Mouse (Mus musculus) embryonic facial prominence, embryonic 13.5 days (tissue): ENCODE data around the gene Dnmbp. TPM values are rescaled to one million over a fixed set of nuclear protein-coding genes. Genes with fewer than 3 reads are reported as not detected.

Source experiments
- ATAC-seq: fragments of 200-750 bp; cut with Nextera tagmentation; 2 replicates; pipeline ENCODE4 v1.8.0; 2017; ENCODE audit warnings: low read depth; ENCODE audit not compliant: insufficient number of reproducible peaks, insufficient read depth, low FRiP score, low TSS enrichment
- H3K27ac ChIP-seq: fragments of 300-500 bp; sonication (generic); 2 replicates; pipeline ENCODE4 v1.5.1; 2015; ENCODE audit warnings: moderate library complexity, mild to moderate bottlenecking, inconsistent platforms
- H3K27me3 ChIP-seq: fragments of 300-500 bp; sonication (generic); 2 replicates; pipeline ENCODE4 v1.6.1; 2015; ENCODE audit warnings: mild to moderate bottlenecking, inconsistent platforms
- H3K36me3 ChIP-seq: fragments of 300-500 bp; sonication (generic); 2 replicates; pipeline ENCODE4 v1.6.1; 2015; ENCODE audit warnings: mild to moderate bottlenecking, inconsistent platforms
- H3K4me1 ChIP-seq: fragments of 300-500 bp; sonication (generic); 2 replicates; pipeline ENCODE4 v1.6.1; 2015; ENCODE audit warnings: inconsistent platforms
- H3K4me2 ChIP-seq: fragments of 300-500 bp; sonication (generic); 2 replicates; pipeline ENCODE4 v1.6.1; 2015; ENCODE audit warnings: moderate library complexity, mild to moderate bottlenecking, inconsistent platforms
- H3K4me3 ChIP-seq: fragments of 300-500 bp; sonication (generic); 2 replicates; pipeline ENCODE4 v1.5.1; 2015; ENCODE audit warnings: mild to moderate bottlenecking, inconsistent platforms
- H3K9ac ChIP-seq: fragments of 300-500 bp; sonication (generic); 2 replicates; pipeline ENCODE4 v1.6.1; 2015; ENCODE audit warnings: mild to moderate bottlenecking, inconsistent platforms
- H3K9me3 ChIP-seq: fragments of 300-500 bp; sonication (generic); 2 replicates; pipeline ENCODE4 v1.6.1; 2016; ENCODE audit warnings: inconsistent platforms
- WGBS: fragments of 180-500 bp; shearing (Covaris S2); methylation state at CpG from one replicate; pipeline ENCODE4 v1.1.7; 2015; ENCODE audit warnings: mixed read lengths; 5-methylcytosine and 5-hydroxymethylcytosine counted together
- polyA plus RNA-seq: library from polyadenylated mRNA; unstranded; fragments of >200 nt; fragmentation: Nextera tagmentation; extraction: Ambion mirVana; gene quantifications from 2 replicates; pipeline ENCODE4 v1.2.1, GENCODE M21; 2015

Gene Dnmbp
- polyA plus RNA-seq, 1 experiment from 2014 or later = 19.9 TPM

DNA sequence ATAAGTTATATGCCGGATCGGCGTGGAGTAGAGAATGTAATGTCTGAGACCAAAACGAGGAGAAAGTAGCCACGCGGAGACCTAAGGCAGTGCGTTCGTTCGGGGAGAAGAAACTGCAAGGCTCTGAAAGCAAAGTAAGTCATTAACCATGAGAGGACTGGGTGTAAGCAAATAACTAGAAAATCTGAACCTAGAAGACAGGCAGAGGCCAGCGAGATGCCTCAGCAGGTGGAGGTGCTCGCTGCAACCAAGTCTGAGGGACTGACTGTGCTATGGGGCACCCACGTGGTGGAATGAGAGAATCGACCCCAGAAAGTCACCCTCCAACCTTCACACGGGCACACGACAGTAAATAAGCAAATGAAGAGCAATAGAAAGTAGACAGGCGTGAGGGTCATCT lies 3.1 kb upstream of the Dnmbp start:
- no peak for ATAC-seq
- Histone ChIP-seq H3K4me3 (no peak overlapping the region), H3K9me3 (no peaks in the 10 kb centered on the region), H3K36me3 (no peaks in the 10 kb centered on the region), H3K4me1 (peaks cover 14% of the 10 kb centered on the region), H3K27me3 (no peaks in the 10 kb centered on the region), H3K27ac (no peak overlapping the region), H3K9ac (no peak overlapping the region), H3K4me2 (no peak overlapping the region)
- 80% methylated on average over 16 of the region's 16 CpGs for WGBS

- Histone ChIP-seq H3K4me1 (peaks cover 14% of the 10 kb centered on the region), H3K4me3 (peak overlapping the region; percentile 76), H3K27me3 (no peaks in the 10 kb centered on the region), H3K4me2 (peak overlapping the region; percentile 74), H3K36me3 (no peaks in the 10 kb centered on the region), H3K27ac (no peak overlapping the region), H3K9ac (peak overlapping the region; percentile 85), H3K9me3 (no peaks in the 10 kb centered on the region)
- ATAC-seq = no peak
- WGBS = 22% methylated on average over 16 of the region's 16 CpGs
Measured at GRCm38 (mm10) chr19:43939171-43939768, 721 bp downstream of the Dnmbp start.

DNA sequence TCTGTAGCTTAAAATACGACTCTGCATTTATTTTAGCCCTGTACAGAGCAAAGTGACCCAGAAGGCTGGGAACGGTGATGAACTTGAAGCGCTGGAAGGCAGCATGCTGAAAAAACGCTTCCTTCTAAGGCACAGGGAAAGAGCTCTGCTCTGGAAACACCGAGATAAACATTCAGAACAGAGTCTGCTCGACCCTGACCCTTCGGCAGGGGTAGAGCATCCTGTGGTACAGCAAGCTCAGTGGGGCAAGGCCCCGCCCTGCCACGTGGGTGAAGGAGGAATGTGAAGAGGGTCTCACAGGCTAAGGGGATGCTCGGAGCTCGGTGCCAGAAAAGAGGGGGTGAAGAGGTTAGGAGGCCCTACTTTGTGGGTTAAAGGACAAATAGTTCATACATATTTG lies 1.6 kb downstream of the Dnmbp start:
- H3K4me2 ChIP-seq = peak overlapping the region; percentile 74
- H3K4me1 ChIP-seq = peaks cover 14% of the 10 kb centered on the region
- 27% methylated on average over 11 of the region's 11 CpGs for WGBS
- H3K36me3 ChIP-seq = no peaks in the 10 kb centered on the region
- H3K27me3 ChIP-seq = no peaks in the 10 kb centered on the region
- no peaks in the 10 kb centered on the region for H3K9me3 ChIP-seq
- no peak overlapping the region for H3K27ac ChIP-seq
- H3K4me3 ChIP-seq = no peak overlapping the region
- no peak overlapping the region; the same call in 1 of the 2 replicates for H3K9ac ChIP-seq
- ATAC-seq = no peak

DNA sequence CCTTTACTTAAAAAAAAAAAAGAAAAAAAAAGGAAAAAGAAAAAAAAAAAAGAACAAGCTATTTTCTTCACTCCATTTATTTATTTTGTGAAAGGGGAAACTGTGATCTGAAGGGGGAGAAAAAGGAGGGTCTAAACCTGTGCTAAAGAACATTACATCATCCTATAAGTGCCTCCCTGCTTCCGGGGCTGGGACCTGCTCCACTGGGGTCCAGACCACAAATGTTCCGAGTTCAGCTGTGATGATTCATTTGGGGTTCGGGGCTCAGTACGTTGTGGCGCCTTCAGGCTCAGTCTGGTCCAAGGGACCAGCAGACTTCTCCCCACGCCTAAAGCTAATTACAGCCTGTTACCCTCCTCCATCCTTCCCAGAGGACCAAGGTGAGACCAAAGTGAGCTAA lies 9.1 kb downstream of the Dnmbp start:
- no peak overlapping the region for H3K4me3 ChIP-seq
- no peaks in the 10 kb centered on the region for H3K36me3 ChIP-seq
- no peak for ATAC-seq
- WGBS = 87% methylated on average over 6 of the region's 6 CpGs
- no peak overlapping the region for H3K4me2 ChIP-seq
- H3K9me3 ChIP-seq = no peaks in the 10 kb centered on the region
- H3K27me3 ChIP-seq = no peaks in the 10 kb centered on the region
- peaks cover 10% of the 10 kb centered on the region for H3K4me1 ChIP-seq
- H3K27ac ChIP-seq = no peak overlapping the region
- H3K9ac ChIP-seq = no peak overlapping the region

DNA sequence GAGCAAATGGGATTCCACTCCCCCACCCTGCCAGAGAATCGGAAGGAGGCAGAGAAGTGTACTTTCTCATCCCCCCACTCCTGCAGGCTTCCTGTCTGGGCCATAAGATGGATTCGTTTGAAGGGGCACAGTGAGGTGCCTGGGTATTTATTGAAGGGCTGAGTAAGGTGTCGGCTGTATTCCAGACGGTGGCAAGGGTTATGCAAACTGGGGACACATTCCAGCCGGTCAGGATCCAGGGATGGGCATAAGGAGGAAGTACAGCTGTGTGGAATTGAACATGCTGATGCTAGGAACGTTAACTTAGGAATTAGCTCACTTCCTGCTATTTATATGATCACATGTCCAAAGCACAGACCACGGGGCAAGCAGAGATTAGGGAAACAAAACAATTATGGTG lies 9.6 kb downstream of the Dnmbp start:
- H3K36me3 ChIP-seq = no peaks in the 10 kb centered on the region
- no peaks in the 10 kb centered on the region for H3K27me3 ChIP-seq
- no peak overlapping the region for H3K27ac ChIP-seq
- no peak overlapping the region for H3K4me3 ChIP-seq
- 41% methylated on average over 7 of the region's 7 CpGs for WGBS
- ATAC-seq = no peak
- no peaks in the 10 kb centered on the region for H3K9me3 ChIP-seq
- no peak overlapping the region for H3K4me2 ChIP-seq
- H3K9ac ChIP-seq = no peak overlapping the region
- H3K4me1 ChIP-seq = peaks cover 10% of the 10 kb centered on the region

- Histone ChIP-seq H3K4me3 (no peak overlapping the region), H3K4me2 (no peak overlapping the region), H3K9me3 (no peaks in the 10 kb centered on the region), H3K4me1 (peaks cover 10% of the 10 kb centered on the region), H3K9ac (no peak overlapping the region), H3K27me3 (no peaks in the 10 kb centered on the region), H3K27ac (no peak overlapping the region), H3K36me3 (no peaks in the 10 kb centered on the region)
- ATAC-seq = no peak
- WGBS = 52% methylated on average over 11 of the region's 11 CpGs
Measured at GRCm38 (mm10) chr19:43929869-43930268, 10.1 kb downstream of the Dnmbp start.

- Histone ChIP-seq H3K4me3 (no peak overlapping the region), H3K9me3 (no peaks in the 10 kb centered on the region), H3K4me1 (peaks cover 10% of the 10 kb centered on the region), H3K27me3 (no peaks in the 10 kb centered on the region), H3K36me3 (peaks cover 6% of the 10 kb centered on the region; the same call in 1 of the 2 replicates), H3K4me2 (no peak overlapping the region), H3K27ac (no peak overlapping the region), H3K9ac (no peak overlapping the region)
- no peak for ATAC-seq
- 72% methylated on average over 5 of the region's 5 CpGs for WGBS
Measured at GRCm38 (mm10) chr19:43927967-43928366, 12.0 kb downstream of the Dnmbp start.

- WGBS = 65% methylated on average over 10 of the region's 10 CpGs
- H3K4me2 ChIP-seq = no peak overlapping the region
- no peak overlapping the region for H3K9ac ChIP-seq
- peaks cover 10% of the 10 kb centered on the region for H3K4me1 ChIP-seq
- ATAC-seq = no peak
- H3K9me3 ChIP-seq = no peaks in the 10 kb centered on the region
- no peaks in the 10 kb centered on the region for H3K27me3 ChIP-seq
- no peak overlapping the region for H3K27ac ChIP-seq
- peaks cover 6% of the 10 kb centered on the region; the same call in 1 of the 2 replicates for H3K36me3 ChIP-seq
- H3K4me3 ChIP-seq = no peak overlapping the region
Measured at GRCm38 (mm10) chr19:43927057-43927456, 12.9 kb downstream of the Dnmbp start.

- 59% methylated on average over 10 of the region's 10 CpGs for WGBS
- H3K27ac ChIP-seq = no peak overlapping the region
- H3K4me1 ChIP-seq = peaks cover 12% of the 10 kb centered on the region
- H3K9ac ChIP-seq = no peak overlapping the region
- 0 out of 2 replicates have a peak, but pooled peaks cover 3% of the 10 kb centered on the region for H3K27me3 ChIP-seq
- H3K4me3 ChIP-seq = no peak overlapping the region
- H3K9me3 ChIP-seq = no peaks in the 10 kb centered on the region
- ATAC-seq = no peak
- peaks cover 6% of the 10 kb centered on the region; the same call in 1 of the 2 replicates for H3K36me3 ChIP-seq
- H3K4me2 ChIP-seq = no peak overlapping the region
Measured at GRCm38 (mm10) chr19:43926141-43926987, 13.6 kb downstream of the Dnmbp start.

DNA sequence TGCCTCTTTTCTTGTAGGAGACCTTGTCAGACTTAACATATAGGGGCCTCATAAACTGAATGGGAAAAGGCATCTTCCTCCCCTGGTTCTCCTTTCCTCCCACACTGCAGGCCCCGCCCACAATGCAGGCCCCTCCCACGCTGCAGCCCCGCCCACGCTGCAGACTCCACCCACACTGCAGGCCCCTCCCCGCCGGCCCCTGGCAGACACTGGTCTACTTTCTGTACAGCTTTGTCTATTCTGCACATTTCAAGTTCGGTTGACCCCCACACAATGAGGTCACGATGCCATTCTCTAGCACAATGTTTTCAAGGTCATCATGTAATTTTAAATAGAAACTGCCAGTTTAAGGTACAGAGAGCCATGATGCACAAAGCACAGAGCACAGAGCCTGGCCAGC lies 15.6 kb downstream of the Dnmbp start:
- H3K4me3 ChIP-seq = no peak overlapping the region
- ATAC-seq = no peak
- WGBS = 69% methylated on average over 8 of the region's 8 CpGs

GRCm38 (mm10) chr19:43922963-43923362 lies 17.0 kb downstream of the Dnmbp start:
- peaks cover 9% of the 10 kb centered on the region; the same call in 1 of the 2 replicates for H3K27me3 ChIP-seq
- H3K9ac ChIP-seq = no peak overlapping the region
- ATAC-seq = no peak
- H3K9me3 ChIP-seq = no peaks in the 10 kb centered on the region
- peaks cover 19% of the 10 kb centered on the region for H3K4me1 ChIP-seq
- 89% methylated on average over 7 of the region's 7 CpGs for WGBS
- no peak overlapping the region for H3K4me3 ChIP-seq
- H3K36me3 ChIP-seq = peaks cover 6% of the 10 kb centered on the region; the same call in 1 of the 2 replicates
- no peak overlapping the region for H3K27ac ChIP-seq
- no peak overlapping the region for H3K4me2 ChIP-seq

More for the DNA sequence above, 15.6 kb downstream of the Dnmbp start:
- no peak overlapping the region for H3K4me2 ChIP-seq
- peaks cover 6% of the 10 kb centered on the region; the same call in 1 of the 2 replicates for H3K36me3 ChIP-seq
- peaks cover 19% of the 10 kb centered on the region for H3K4me1 ChIP-seq
- H3K27me3 ChIP-seq = peaks cover 9% of the 10 kb centered on the region; the same call in 1 of the 2 replicates
- no peak overlapping the region for H3K9ac ChIP-seq
- H3K27ac ChIP-seq = no peak overlapping the region
- no peaks in the 10 kb centered on the region for H3K9me3 ChIP-seq

GRCm38 (mm10) chr19:43921410-43921809 lies 18.6 kb downstream of the Dnmbp start:
- Histone ChIP-seq H3K27me3 (peaks cover 9% of the 10 kb centered on the region; the same call in 1 of the 2 replicates), H3K4me3 (no peak overlapping the region), H3K4me1 (peaks cover 13% of the 10 kb centered on the region), H3K4me2 (no peak overlapping the region), H3K27ac (no peak overlapping the region), H3K9me3 (no peaks in the 10 kb centered on the region), H3K9ac (no peak overlapping the region), H3K36me3 (peaks cover 6% of the 10 kb centered on the region; the same call in 1 of the 2 replicates)
- WGBS = 41% methylated on average over 13 of the region's 13 CpGs
- no peak for ATAC-seq
